Mouse (Mus musculus) hindbrain, embryonic 16.5 days (tissue): ENCODE results near the gene Ncoa5. TPM values are rescaled to one million over a fixed set of nuclear protein-coding genes. Genes with fewer than 3 reads are reported as not detected.

Experiments used
- ATAC-seq: fragments of 200-750 bp; cut with Nextera tagmentation; 2 replicates; pipeline ENCODE4 v1.8.0; 2017; ENCODE audit warnings: moderate TSS enrichment, moderate library complexity
- H3K27ac ChIP-seq: fragments of 300-500 bp; sonication (generic); 2 replicates; pipeline ENCODE4 v1.5.1; 2014; ENCODE audit warnings: low read depth, mild to moderate bottlenecking, control low read depth, low read length, moderate library complexity
- H3K27me3 ChIP-seq: fragments of 300-500 bp; sonication (generic); replicated peaks from 2 replicates; pipeline ENCODE4 v1.6.1; 2014; ENCODE audit warnings: low read length; ENCODE audit not compliant: control insufficient read depth, insufficient read depth
- H3K36me3 ChIP-seq: fragments of 300-500 bp; sonication (generic); 2 replicates; pipeline ENCODE4 v1.6.1; 2014; ENCODE audit warnings: mild to moderate bottlenecking, low read length, moderate library complexity, mixed read lengths; ENCODE audit not compliant: control insufficient read depth, insufficient read depth
- H3K4me1 ChIP-seq: fragments of 300-500 bp; sonication (generic); 2 replicates; pipeline ENCODE4 v1.6.1; 2014; ENCODE audit warnings: low read depth, low read length; ENCODE audit not compliant: control insufficient read depth, insufficient read depth
- H3K4me2 ChIP-seq: fragments of 300-500 bp; sonication (generic); 2 replicates; pipeline ENCODE4 v1.6.1; 2014; ENCODE audit warnings: mild to moderate bottlenecking, low read length, control low read depth, moderate library complexity
- H3K4me3 ChIP-seq: fragments of 300-500 bp; sonication (generic); 2 replicates; pipeline ENCODE4 v1.5.1; 2014; ENCODE audit warnings: mild to moderate bottlenecking, low read length, control low read depth, moderate library complexity
- H3K9ac ChIP-seq: fragments of 300-500 bp; sonication (generic); 2 replicates; pipeline ENCODE4 v1.6.1; 2014; ENCODE audit warnings: low read depth, mild to moderate bottlenecking, control low read depth, low read length, moderate library complexity
- H3K9me3 ChIP-seq: fragments of 300-500 bp; sonication (generic); 2 replicates; pipeline ENCODE4 v1.6.1; 2014; ENCODE audit warnings: mild to moderate bottlenecking, low read length, moderate library complexity; ENCODE audit not compliant: control insufficient read depth
- WGBS: fragments of 180-500 bp; shearing (Covaris S2); extraction: QIAGEN DNeasy Blood & Tissue Kit; methylation state at CpG from one replicate; pipeline ENCODE4 v1.1.7; 2014; 5-methylcytosine and 5-hydroxymethylcytosine counted together
- polyA plus RNA-seq: library from polyadenylated mRNA; unstranded; fragments of >200 nt; fragmentation: Nextera tagmentation; extraction: Ambion mirVana; gene quantifications from 2 replicates; pipeline ENCODE4 v1.2.1, GENCODE M21; 2015

Gene Ncoa5
- polyA plus RNA-seq, 1 experiment from 2014 or later, result 83.8 TPM

DNA sequence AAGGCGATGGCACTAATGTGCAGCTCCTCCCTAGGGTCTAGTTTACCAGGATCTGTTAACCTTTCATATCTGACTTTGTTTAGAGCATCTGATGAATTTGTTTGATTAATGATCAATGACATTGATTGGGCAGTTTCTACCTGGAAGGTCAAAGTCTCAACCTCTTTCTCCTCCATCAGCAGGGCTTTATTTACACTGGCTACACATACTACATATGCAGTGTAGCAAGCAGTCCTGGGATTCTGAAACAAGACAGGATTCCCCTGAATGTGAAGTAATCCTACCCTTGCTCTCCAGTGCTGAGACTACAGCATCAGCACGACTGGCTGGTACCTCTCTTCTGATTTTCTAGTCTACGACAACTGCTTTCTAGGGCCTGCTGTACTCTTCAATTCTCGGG is 27.9 kb downstream of the Ncoa5 start:
- no peaks in the 10 kb centered on the region for H3K27me3 ChIP-seq
- H3K4me1 ChIP-seq, result no peaks in the 10 kb centered on the region
- WGBS, result 94% methylated on average over 4 of the region's 4 CpGs
- no peak overlapping the region for H3K4me2 ChIP-seq
- H3K4me3 ChIP-seq, result no peak overlapping the region
- H3K36me3 ChIP-seq, result peaks cover 81% of the 10 kb centered on the region
- no peak overlapping the region for H3K27ac ChIP-seq
- H3K9ac ChIP-seq, result no peak overlapping the region
- H3K9me3 ChIP-seq, result no peaks in the 10 kb centered on the region
- ATAC-seq, result no peak

DNA sequence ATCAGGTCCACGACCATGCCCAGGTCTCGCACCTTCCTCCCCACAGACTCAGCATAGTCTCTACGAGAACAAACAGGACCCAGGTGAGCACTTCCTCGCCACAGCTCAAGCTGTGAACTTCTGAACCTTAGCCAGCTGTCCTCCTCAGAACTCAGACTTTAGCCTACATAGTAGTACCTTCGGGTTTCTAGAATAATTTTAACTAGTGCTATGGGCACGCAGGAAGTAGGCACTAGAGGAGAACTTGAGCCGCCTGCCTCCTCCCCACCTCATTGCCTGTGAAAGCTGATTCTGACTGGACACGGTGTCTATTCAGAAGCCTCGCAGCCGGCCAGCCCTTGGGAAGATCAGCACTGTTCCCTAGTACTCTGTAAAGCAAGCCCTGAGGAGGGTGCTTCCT is 30.4 kb downstream of the Ncoa5 start:
- ATAC-seq, result no peak

GRCm38 (mm10) chr2:165003108-165003507 is 31.6 kb downstream of the Ncoa5 start:
- no peak for ATAC-seq
- 69% methylated on average over 3 of the region's 3 CpGs for WGBS
- no peak overlapping the region for H3K4me2 ChIP-seq

More for the DNA sequence above, 30.4 kb downstream of the Ncoa5 start:
- no peak overlapping the region for H3K4me2 ChIP-seq
- no peak overlapping the region for H3K9ac ChIP-seq
- no peak overlapping the region for H3K27ac ChIP-seq
- no peaks in the 10 kb centered on the region for H3K27me3 ChIP-seq
- WGBS, result 86% methylated on average over 10 of the region's 10 CpGs
- peaks cover 67% of the 10 kb centered on the region for H3K36me3 ChIP-seq
- H3K4me3 ChIP-seq, result no peak overlapping the region
- no peaks in the 10 kb centered on the region for H3K4me1 ChIP-seq
- H3K9me3 ChIP-seq, result no peaks in the 10 kb centered on the region

GRCm38 (mm10) chr2:165001958-165002357 is 32.7 kb downstream of the Ncoa5 start:
- Histone ChIP-seq H3K27ac (no peak overlapping the region), H3K4me1 (peaks cover 14% of the 10 kb centered on the region), H3K27me3 (no peaks in the 10 kb centered on the region), H3K4me2 (no peak overlapping the region), H3K9me3 (no peaks in the 10 kb centered on the region), H3K36me3 (peaks cover 47% of the 10 kb centered on the region), H3K4me3 (no peak overlapping the region), H3K9ac (no peak overlapping the region)
- 89% methylated on average over 13 of the region's 13 CpGs for WGBS
- no peak for ATAC-seq

More at GRCm38 (mm10) chr2:165003108-165003507, 31.6 kb downstream of the Ncoa5 start:
- H3K36me3 ChIP-seq, result peaks cover 58% of the 10 kb centered on the region
- peaks cover 4% of the 10 kb centered on the region for H3K4me1 ChIP-seq
- H3K27ac ChIP-seq, result no peak overlapping the region
- no peak overlapping the region for H3K9ac ChIP-seq
- no peak overlapping the region for H3K4me3 ChIP-seq
- H3K27me3 ChIP-seq, result no peaks in the 10 kb centered on the region
- no peaks in the 10 kb centered on the region for H3K9me3 ChIP-seq

- Histone ChIP-seq H3K27me3 (no peaks in the 10 kb centered on the region), H3K4me1 (peaks cover 14% of the 10 kb centered on the region), H3K4me3 (peak overlapping the region; percentile 18), H3K36me3 (peaks cover 25% of the 10 kb centered on the region), H3K9me3 (no peaks in the 10 kb centered on the region), H3K4me2 (peak overlapping the region; percentile 48), H3K27ac (no peak overlapping the region), H3K9ac (peak overlapping the region; percentile 57)
- WGBS, result 3% methylated on average over 41 of the region's 52 CpGs
- ATAC-seq, result no peak
Observed at GRCm38 (mm10) chr2:164997721-164998428, 36.8 kb downstream of the Ncoa5 start.

- peak overlapping the region; percentile 48 for H3K4me2 ChIP-seq
- H3K4me3 ChIP-seq, result peak overlapping the region; percentile 18
- peaks cover 14% of the 10 kb centered on the region for H3K4me1 ChIP-seq
- no peaks in the 10 kb centered on the region for H3K27me3 ChIP-seq
- 0 out of 2 replicates have a peak overlapping the region, but pooled peaks have one; percentile 24 for H3K9ac ChIP-seq
- peaks cover 19% of the 10 kb centered on the region for H3K36me3 ChIP-seq
- 14% methylated on average over 47 of the region's 49 CpGs for WGBS
- H3K27ac ChIP-seq, result no peak overlapping the region
- H3K9me3 ChIP-seq, result no peaks in the 10 kb centered on the region
- no peak for ATAC-seq
Observed at GRCm38 (mm10) chr2:164996848-164997720, 37.6 kb downstream of the Ncoa5 start.

GRCm38 (mm10) chr2:164995976-164996375 is 38.7 kb downstream of the Ncoa5 start:
- H3K4me3 ChIP-seq, result no peak overlapping the region
- H3K4me1 ChIP-seq, result peaks cover 14% of the 10 kb centered on the region
- peaks cover 11% of the 10 kb centered on the region for H3K36me3 ChIP-seq

DNA sequence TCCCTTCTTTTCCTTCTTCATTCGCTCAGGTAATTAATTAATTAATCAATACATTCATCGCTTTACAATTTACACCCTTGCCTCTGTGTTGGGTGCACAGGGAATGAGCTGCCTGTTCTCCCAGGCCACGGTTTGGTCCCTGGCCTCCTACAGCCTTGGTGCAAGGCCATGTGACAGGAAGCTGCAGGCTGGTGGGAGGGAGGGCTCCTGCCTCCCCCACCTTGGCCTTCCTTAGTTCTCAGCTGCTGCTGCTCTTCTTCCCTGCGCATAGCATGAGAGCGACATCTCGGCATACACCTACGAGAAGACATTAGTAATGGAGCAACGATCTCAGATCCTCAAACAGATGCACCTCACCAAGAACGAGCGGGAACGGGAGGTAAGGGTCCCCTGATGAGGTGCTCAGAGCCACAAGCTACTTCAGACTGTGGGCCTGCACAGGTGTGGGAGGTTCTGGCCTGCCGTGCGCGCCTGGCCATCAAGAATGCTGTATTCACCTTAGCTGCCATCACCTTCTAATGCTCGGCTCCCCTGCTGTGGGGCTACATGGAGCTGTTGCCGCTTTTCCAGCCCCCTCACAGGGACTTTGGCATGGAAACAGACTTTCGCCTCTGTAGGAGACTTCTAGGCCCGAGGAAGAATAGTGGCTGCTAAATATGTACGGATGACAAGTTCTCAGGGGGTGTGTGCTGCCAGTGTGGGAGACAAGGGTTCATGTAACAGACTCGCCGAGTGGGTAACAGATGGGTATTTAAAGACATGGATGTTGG is 39.8 kb downstream of the Ncoa5 start:
- no peak overlapping the region for H3K4me2 ChIP-seq
- 0 out of 2 replicates have a peak overlapping the region, but pooled peaks have one; percentile 19 for H3K9ac ChIP-seq
- no peaks in the 10 kb centered on the region for H3K9me3 ChIP-seq
- H3K27me3 ChIP-seq, result no peaks in the 10 kb centered on the region
- H3K4me3 ChIP-seq, result no peak overlapping the region
- WGBS, result 57% methylated on average over 21 of the region's 21 CpGs
- no peak overlapping the region for H3K27ac ChIP-seq
- ATAC-seq, result no peak
- H3K4me1 ChIP-seq, result peaks cover 14% of the 10 kb centered on the region
- peaks cover 13% of the 10 kb centered on the region for H3K36me3 ChIP-seq

More at GRCm38 (mm10) chr2:164995976-164996375, 38.7 kb downstream of the Ncoa5 start:
- WGBS, result 65% methylated on average over 11 of the region's 11 CpGs
- no peak for ATAC-seq
- no peaks in the 10 kb centered on the region for H3K9me3 ChIP-seq
- no peaks in the 10 kb centered on the region for H3K27me3 ChIP-seq
- H3K27ac ChIP-seq, result no peak overlapping the region
- H3K9ac ChIP-seq, result no peak overlapping the region
- H3K4me2 ChIP-seq, result no peak overlapping the region
